Mouse (Mus musculus): Measurements from ENCODE around the gene 4930470P17Rik.

DNA sequence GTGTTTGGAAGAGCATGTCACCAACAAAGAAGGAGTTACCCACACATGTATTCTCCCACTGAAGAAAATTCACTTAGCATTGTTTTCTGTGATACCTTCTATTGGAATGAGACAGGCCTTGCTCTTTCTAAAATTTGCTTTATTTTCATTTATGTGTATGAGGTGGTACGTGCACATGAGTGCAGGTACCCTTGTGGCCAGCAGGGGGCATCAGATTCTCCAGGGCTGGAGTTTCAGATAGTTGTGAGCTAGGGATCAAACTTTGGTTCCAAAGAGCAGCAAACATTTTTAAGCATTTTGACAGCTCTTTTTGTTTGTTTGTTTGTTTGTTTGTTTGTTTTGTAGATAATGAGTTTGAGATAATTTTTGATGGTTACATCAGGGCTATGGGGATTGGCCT is 29.6 kb upstream of the 4930470P17Rik start:
- TF ChIP-seq CTCF (IDR thresholded peaks at IDR 0.05; ENCODE audit: low read depth, low read length) (no peak), POLR2A (IDR thresholded peaks at IDR 0.05; ENCODE audit: borderline replicate concordance, low read depth, low read length) (no peak)

All from bone marrow macrophage, adult 2 months (primary cell).